Mouse (Mus musculus): ENCODE measurements around the gene Obsl1. TPM values are rescaled to one million over a fixed set of nuclear protein-coding genes. Genes with fewer than 3 reads are reported as not detected.

Gene Obsl1
- total RNA-seq, 2 experiments from 2014 or later, result 30.7 to 38.2 TPM

- peak; percentile 75 to 81 for DNase-seq (ENCODE audit: low spot score in 2 of 2)
Observed at GRCm38 (mm10) chr1:75435475-75436328, 70.5 kb downstream of the Obsl1 start, which contains the start of gene Gmppa. Gene Gmppa, plus strand, starts transcription at chr1:75435930.

Other genes starting within 250 kb of the Obsl1 start
- gene Ptprn, start 241.9 kb downstream of the Obsl1 start, total RNA-seq (2021), result 100 to 1,000 TPM; 238 to 251 TPM
- gene Resp18, start 228.0 kb downstream of the Obsl1 start, total RNA-seq (2021), result 100 to 1,000 TPM; 108 to 111 TPM
- gene Dnpep, start 188.5 kb downstream of the Obsl1 start, total RNA-seq (2021), result 10 to 100 TPM; 59.7 to 66.2 TPM
- 1 to 10 TPM; 1.2 to 1.8 TPM for gene Des, start 146.1 kb downstream of the Obsl1 start, total RNA-seq (2021)
- gene Speg, start 131.2 kb downstream of the Obsl1 start, total RNA-seq (2021), result 100 to 1,000 TPM; 164 to 175 TPM
- gene Gmppa, start 70.5 kb downstream of the Obsl1 start, total RNA-seq (2021), result 10 to 100 TPM; 55.0 to 60.5 TPM
- gene Asic4, start 56.0 kb downstream of the Obsl1 start, total RNA-seq (2021), result 10 to 100 TPM; 16.2 to 17.4 TPM
- gene Chpf, start 27.1 kb downstream of the Obsl1 start, total RNA-seq (2021), result 10 to 100 TPM; 78.4 to 79.4 TPM
- 10 to 100 TPM; 48.3 to 53.8 TPM for gene Tmem198, start 26.9 kb downstream of the Obsl1 start, total RNA-seq (2021)
- gene Inha, start 625 bp upstream of the Obsl1 start, total RNA-seq (2021), result 10 to 100 TPM; 25.5 to 28.4 TPM
- gene Stk11ip, start 15.1 kb upstream of the Obsl1 start, total RNA-seq (2021), result 10 to 100 TPM; 22.5 to 23.6 TPM
- gene Slc4a3, start 39.8 kb upstream of the Obsl1 start, total RNA-seq (2021), result 100 to 1,000 TPM; 148 to 159 TPM